Mouse (Mus musculus) CH12.LX (cell line): ENCODE data around the gene Gm45717.

Source experiments
- CHD2 ChIP-seq: IDR thresholded peaks from 2 replicates; pipeline ENCODE4 v1.6.1; 2011; ENCODE audit warnings: low read length, improper control_type of control experiment
- CTCF ChIP-seq, 2 experiments: IDR thresholded peaks in 1 of 2; conservative IDR thresholded peaks in 1 of 2; 2 replicates each; pipeline ENCODE4 v1.5.1; 2011 to 2012; ENCODE audit warnings: low read depth in 2 of 2, low read length in 2 of 2, improper control_type of control experiment in 1 of 2, inconsistent platforms in 1 of 2, mild to moderate bottlenecking in 1 of 2, moderate library complexity in 1 of 2
- EP300 ChIP-seq: IDR thresholded peaks from 2 replicates; pipeline ENCODE4 v1.6.1; 2011; ENCODE audit warnings: low read length, improper control_type of control experiment
- HCFC1 ChIP-seq: IDR thresholded peaks from 2 replicates; pipeline ENCODE4 v1.6.1; 2012; ENCODE audit warnings: low read depth, mild to moderate bottlenecking, inconsistent platforms, low read length, improper control_type of control experiment
- MAFK ChIP-seq: IDR thresholded peaks from 2 replicates; pipeline ENCODE4 v1.6.1; 2011; ENCODE audit warnings: low read length, improper control_type of control experiment; ENCODE audit not compliant: insufficient replicate concordance
- MEF2A ChIP-seq: IDR thresholded peaks from 2 replicates; pipeline ENCODE4 v1.6.1; 2014; ENCODE audit warnings: low read depth, mild to moderate bottlenecking, inconsistent platforms, low read length, improper control_type of control experiment, borderline replicate concordance
- NELFE ChIP-seq: IDR thresholded peaks from 2 replicates; pipeline ENCODE4 v1.6.1; 2011; ENCODE audit warnings: low read depth, low read length, improper control_type of control experiment
- POLR2A ChIP-seq: IDR thresholded peaks from 2 replicates; pipeline ENCODE4 v1.6.1; 2011; ENCODE audit warnings: low read depth, mild to moderate bottlenecking, improper control_type of control experiment, low read length
- POLR2AphosphoS2 ChIP-seq: IDR thresholded peaks from 2 replicates; pipeline ENCODE4 v1.6.1; 2011; ENCODE audit warnings: low read depth, low read length, improper control_type of control experiment
- RCOR1 ChIP-seq: conservative IDR thresholded peaks from 2 replicates; pipeline ENCODE4 v1.6.1; 2012; ENCODE audit warnings: low read depth, mild to moderate bottlenecking, inconsistent platforms, low read length, improper control_type of control experiment
- TCF12 ChIP-seq: IDR thresholded peaks from 2 replicates; pipeline ENCODE4 v1.6.1; 2014; ENCODE audit warnings: low read depth, mild to moderate bottlenecking, inconsistent platforms, low read length, improper control_type of control experiment
- ZMIZ1 ChIP-seq: IDR thresholded peaks from 2 replicates; pipeline ENCODE4 v1.6.1; 2012; ENCODE audit warnings: low read depth, mild to moderate bottlenecking, inconsistent platforms, low read length, improper control_type of control experiment

DNA sequence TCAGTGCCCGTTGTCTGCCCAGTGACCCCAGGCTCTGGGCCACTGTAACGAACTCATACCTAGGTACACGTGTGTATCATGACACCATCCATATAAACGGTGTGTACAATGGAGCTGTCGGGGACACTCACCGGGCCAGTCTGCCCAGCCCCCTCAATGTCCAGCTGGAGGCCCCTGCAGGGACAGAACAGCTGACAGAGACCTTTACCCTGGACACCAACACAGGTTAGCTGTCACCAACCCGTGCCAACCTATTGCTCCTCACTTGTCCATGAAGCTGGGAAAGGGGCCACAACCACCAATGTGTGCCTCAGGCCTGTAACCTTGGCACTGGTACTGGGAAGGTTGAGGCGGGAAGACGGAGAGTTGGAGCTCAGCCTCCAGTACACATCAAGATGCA, 13.4 kb downstream of the Gm45717 start:
- TF ChIP-seq EP300 (no peak), RCOR1 (no peak), TCF12 (no peak), MEF2A (no peak), CTCF (conservative IDR thresholded peaks at IDR 0.05 in 1 of 2, IDR thresholded peaks at IDR 0.05 in 1 of 2; ENCODE audit: low read depth in 2 of 2, low read length in 2 of 2) (no peak), POLR2A (no peak), CHD2 (no peak), HCFC1 (no peak), NELFE (no peak), ZMIZ1 (no peak), POLR2AphosphoS2 (no peak), MAFK (no peak)
